Mouse (Mus musculus) thymus, adult 2 months (tissue): ENCODE measurements around the gene Zfyve19.

ENCODE experiments used
- CTCF ChIP-seq: fragments of 200-500 bp; IDR thresholded peaks from 2 replicates; pipeline ENCODE4 v1.5.1; 2012; ENCODE audit warnings: mild to moderate bottlenecking, control low read depth, low read length, moderate library complexity, borderline replicate concordance; ENCODE audit not compliant: control insufficient read depth, poor library complexity, insufficient read depth; ENCODE audit errors: extremely low read depth
- POLR2A ChIP-seq: fragments of 200-500 bp; IDR thresholded peaks from 2 replicates; pipeline ENCODE4 v1.6.1; 2012; ENCODE audit warnings: mild to moderate bottlenecking, low read length, control low read depth, moderate library complexity; ENCODE audit not compliant: control insufficient read depth, poor library complexity, insufficient read depth; ENCODE audit errors: extremely low read depth

- no peak for TF ChIP-seq POLR2A
- no peak for TF ChIP-seq CTCF
These were observed 33.6 kb upstream of the Zfyve19 start for GRCm38 (mm10) chr2:119174866-119175265.
